Mouse (Mus musculus) liver, postnatal 0 days (tissue): ENCODE measurements at regions not wholly inside any gene's neighbourhood (a gene's known extent, or its start where the extent isn't known, plus 50 kb on each side); places are given as distances from the start of the nearest gene placed in this dataset.

Experiments used
- ATAC-seq: fragments of 200-750 bp; cut with Nextera tagmentation; 2 replicates; pipeline ENCODE4 v1.8.0; 2017; ENCODE audit warnings: mild to moderate bottlenecking, moderate library complexity
- DNase-seq: peaks from one replicate; pipeline ENCODE4 v3.0.0-alpha.2; 2016
- H3K27ac ChIP-seq: fragments of 300-500 bp; sonication (generic); 2 replicates; pipeline ENCODE4 v1.5.1; 2014; ENCODE audit warnings: antibody characterized with exemption, moderate library complexity, mild to moderate bottlenecking, low read depth
- H3K27me3 ChIP-seq: fragments of 300-500 bp; sonication (generic); 2 replicates; pipeline ENCODE4 v1.6.1; 2014; ENCODE audit warnings: low read length, control low read depth, mixed read lengths; ENCODE audit not compliant: insufficient read depth
- H3K36me3 ChIP-seq: fragments of 300-500 bp; sonication (generic); replicated peaks from 2 replicates; pipeline ENCODE4 v1.6.1; 2014; ENCODE audit warnings: mild to moderate bottlenecking, control low read depth, low read length, moderate library complexity, mixed read lengths; ENCODE audit not compliant: insufficient read depth
- H3K4me1 ChIP-seq: fragments of 300-500 bp; sonication (generic); 2 replicates; pipeline ENCODE4 v1.6.1; 2014; ENCODE audit warnings: antibody characterized with exemption, mild to moderate bottlenecking, control low read depth; ENCODE audit not compliant: insufficient read depth
- H3K4me2 ChIP-seq: fragments of 300-500 bp; sonication (generic); 2 replicates; pipeline ENCODE4 v1.6.1; 2014; ENCODE audit warnings: low read depth, mild to moderate bottlenecking, low read length, moderate library complexity, mixed read lengths
- H3K4me3 ChIP-seq: fragments of 300-500 bp; sonication (generic); 2 replicates; pipeline ENCODE4 v1.5.1; 2014; ENCODE audit warnings: low read depth, low read length
- H3K9ac ChIP-seq: fragments of 300-500 bp; sonication (generic); replicated peaks from 2 replicates; pipeline ENCODE4 v1.6.1; 2014; ENCODE audit warnings: mild to moderate bottlenecking, moderate library complexity
- H3K9me3 ChIP-seq: fragments of 300-500 bp; sonication (generic); 2 replicates; pipeline ENCODE4 v1.6.1; 2016; ENCODE audit warnings: mild to moderate bottlenecking, control low read depth, low read length, mixed read lengths
- CTCF ChIP-seq: sonication (generic); IDR thresholded peaks from 2 replicates; pipeline ENCODE4 v1.5.1; 2016; ENCODE audit warnings: antibody characterized with exemption, low read depth
- EP300 ChIP-seq: IDR thresholded peaks from 2 replicates; pipeline ENCODE4 v1.6.1; 2016; ENCODE audit warnings: antibody characterized with exemption, low read depth, mild to moderate bottlenecking
- WGBS: fragments of 180-500 bp; shearing (Covaris S2); extraction: QIAGEN DNeasy Blood & Tissue Kit; methylation state at CpG from one replicate; pipeline ENCODE4 v1.1.7; 2014; ENCODE audit not compliant: insufficient replicate concordance; 5-methylcytosine and 5-hydroxymethylcytosine counted together

- H3K27me3 ChIP-seq: peaks cover 6% of the 10 kb centered on the region; the same call in 1 of the 2 replicates
- H3K9me3 ChIP-seq: no peaks in the 10 kb centered on the region
- no peak for TF ChIP-seq CTCF
- no peak for TF ChIP-seq EP300
- H3K36me3 ChIP-seq: no peaks in the 10 kb centered on the region
- no peak for DNase-seq
- WGBS: 61% methylated on average over 14 of the region's 14 CpGs
- no peak for ATAC-seq
- peak overlapping the region; percentile 32; the same call in 1 of the 2 replicates for H3K27ac ChIP-seq
- H3K4me3 ChIP-seq: peak overlapping the region; percentile 17; the same call in 1 of the 2 replicates
- H3K4me1 ChIP-seq: peaks cover 9% of the 10 kb centered on the region; the same call in 1 of the 2 replicates
- H3K4me2 ChIP-seq: peak overlapping the region; percentile 67
- no peak overlapping the region for H3K9ac ChIP-seq
Measured at GRCm38 (mm10) chr15:85658101-85658885, 76.0 kb upstream of the Wnt7b start.

- Histone ChIP-seq H3K27ac (no peak overlapping the region), H3K36me3 (no peaks in the 10 kb centered on the region), H3K9me3 (no peaks in the 10 kb centered on the region), H3K9ac (no peak overlapping the region), H3K4me2 (peak overlapping the region; percentile 65), H3K27me3 (peaks cover 6% of the 10 kb centered on the region; the same call in 1 of the 2 replicates), H3K4me1 (peaks cover 7% of the 10 kb centered on the region; the same call in 1 of the 2 replicates), H3K4me3 (peak overlapping the region; percentile 20; the same call in 1 of the 2 replicates)
- WGBS: 23% methylated on average over 45 of the region's 45 CpGs
- peak; percentile 49 for ATAC-seq
- no peak for DNase-seq
- no peak for TF ChIP-seq EP300
- TF ChIP-seq CTCF: no peak
Measured at GRCm38 (mm10) chr15:85660528-85661392, 74.0 kb upstream of the Ppara start.

DNA sequence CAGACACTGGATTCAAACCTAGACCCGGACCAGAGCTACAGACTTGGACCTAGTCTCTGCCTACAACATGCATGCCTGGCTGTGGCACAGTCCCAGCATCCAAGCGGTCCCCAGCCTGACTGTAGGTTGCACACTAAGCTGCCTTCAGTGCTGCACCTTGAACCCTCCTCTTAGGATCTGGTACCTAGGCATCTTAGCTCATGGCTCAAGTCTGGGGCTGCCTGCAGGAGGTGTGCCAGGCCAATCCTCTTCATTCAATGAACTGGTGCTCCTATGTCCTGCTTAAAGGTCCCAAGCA lies 73.4 kb upstream of the Ppara start:
- TF ChIP-seq CTCF (no peak), EP300 (no peak)
- H3K27ac ChIP-seq: no peak overlapping the region
- H3K4me2 ChIP-seq: no peak overlapping the region
- peaks cover 7% of the 10 kb centered on the region; the same call in 1 of the 2 replicates for H3K4me1 ChIP-seq
- H3K36me3 ChIP-seq: no peaks in the 10 kb centered on the region
- DNase-seq (no peak), ATAC-seq (no peak)
- H3K27me3 ChIP-seq: peaks cover 6% of the 10 kb centered on the region; the same call in 1 of the 2 replicates
- H3K9ac ChIP-seq: no peak overlapping the region
- no peaks in the 10 kb centered on the region for H3K9me3 ChIP-seq
- H3K4me3 ChIP-seq: no peak overlapping the region
- 60% methylated on average over 2 of the region's 2 CpGs for WGBS

DNA sequence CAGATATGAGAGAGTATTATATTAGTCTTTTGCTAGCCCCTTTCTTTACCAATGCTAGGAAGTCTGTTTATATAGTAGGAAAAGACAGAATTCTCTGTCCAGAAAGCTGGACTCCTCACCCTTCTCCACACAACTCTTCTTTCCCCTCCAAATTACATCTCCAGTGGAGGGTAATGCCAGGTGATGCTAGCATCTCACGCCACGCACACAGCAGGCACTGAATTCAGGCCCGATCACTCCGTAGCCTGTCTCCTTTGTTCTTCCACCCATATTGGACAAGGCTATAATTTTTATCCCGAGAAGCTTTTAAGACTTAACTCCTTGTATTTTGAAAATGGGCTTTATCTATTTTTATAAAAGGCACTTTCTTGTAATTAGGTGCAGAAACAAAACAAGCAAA lies 73.0 kb upstream of the Ppara start:
- Histone ChIP-seq H3K4me1 (peaks cover 7% of the 10 kb centered on the region; the same call in 1 of the 2 replicates), H3K4me2 (no peak overlapping the region), H3K9ac (no peak overlapping the region), H3K4me3 (no peak overlapping the region), H3K27ac (no peak overlapping the region), H3K9me3 (no peaks in the 10 kb centered on the region), H3K27me3 (peaks cover 6% of the 10 kb centered on the region; the same call in 1 of the 2 replicates), H3K36me3 (no peaks in the 10 kb centered on the region)
- TF ChIP-seq EP300 (no peak), CTCF (no peak)
- 83% methylated on average over 5 of the region's 5 CpGs for WGBS
- ATAC-seq (no peak), DNase-seq (no peak)

- H3K4me2 ChIP-seq: no peak overlapping the region
- ATAC-seq: no peak
- no peak overlapping the region for H3K9ac ChIP-seq
- H3K4me3 ChIP-seq: no peak overlapping the region
- H3K9me3 ChIP-seq: no peaks in the 10 kb centered on the region
- peaks cover 4% of the 10 kb centered on the region; the same call in 1 of the 2 replicates for H3K4me1 ChIP-seq
- no peak for DNase-seq
- 72% methylated on average over 8 of the region's 8 CpGs for WGBS
- no peak for TF ChIP-seq CTCF
- no peak for TF ChIP-seq EP300
- peaks cover 7% of the 10 kb centered on the region; the same call in 1 of the 2 replicates for H3K27me3 ChIP-seq
- H3K36me3 ChIP-seq: no peaks in the 10 kb centered on the region
- H3K27ac ChIP-seq: no peak overlapping the region
Measured at GRCm38 (mm10) chr15:85662271-85662670, 72.5 kb upstream of the Ppara start.

DNA sequence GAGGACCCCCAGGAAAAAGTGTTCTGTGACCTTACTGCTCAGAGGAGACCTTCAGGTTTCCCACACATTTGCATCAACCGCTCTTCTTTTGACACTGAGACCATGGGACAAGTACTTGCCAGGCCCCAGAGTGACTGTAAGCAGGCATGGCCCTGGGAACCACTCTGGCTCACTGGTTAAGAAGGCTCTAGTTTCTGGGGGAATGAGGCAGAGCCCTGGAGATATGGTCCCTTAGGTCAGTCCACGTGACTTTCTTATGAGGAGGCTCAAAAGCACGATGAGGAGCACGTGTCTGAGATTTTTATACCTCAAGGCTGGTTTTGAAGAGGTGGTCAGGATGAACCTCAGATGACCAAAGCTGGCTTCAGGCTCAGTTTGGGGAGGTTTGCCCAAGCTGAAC lies 72.1 kb upstream of the Ppara start:
- TF ChIP-seq CTCF (no peak), EP300 (no peak)
- WGBS: 80% methylated on average over 4 of the region's 4 CpGs
- Histone ChIP-seq H3K4me3 (no peak overlapping the region), H3K27ac (no peak overlapping the region), H3K4me1 (0 out of 2 replicates have a peak, but pooled peaks cover 2% of the 10 kb centered on the region), H3K36me3 (no peaks in the 10 kb centered on the region), H3K9me3 (no peaks in the 10 kb centered on the region), H3K4me2 (no peak overlapping the region), H3K27me3 (peaks cover 11% of the 10 kb centered on the region; the same call in 1 of the 2 replicates), H3K9ac (no peak overlapping the region)
- ATAC-seq: no peak
- no peak for DNase-seq
